Mouse (Mus musculus) spleen, adult 2 months (tissue): Measurements from ENCODE around the gene Pbx2.

Experiments used
- CTCF ChIP-seq: fragments of 200-500 bp; IDR thresholded peaks from 2 replicates; pipeline ENCODE4 v1.5.1; 2011; ENCODE audit warnings: mild to moderate bottlenecking, inconsistent platforms; ENCODE audit not compliant: insufficient read depth, insufficient read length, insufficient replicate concordance; ENCODE audit errors: extremely low read depth
- POLR2A ChIP-seq: fragments of 200-500 bp; IDR thresholded peaks from 2 replicates; pipeline ENCODE4 v1.6.1; 2011; ENCODE audit warnings: low read depth, low read length, inconsistent platforms

GRCm38 (mm10) chr17:34629796-34630603 lies 38.9 kb downstream of the Pbx2 start:
- no peak for TF ChIP-seq POLR2A
- TF ChIP-seq CTCF: no peak
